Mouse (Mus musculus): ENCODE measurements at regions not wholly inside any gene's neighbourhood (a gene's known extent, or its start where the extent isn't known, plus 50 kb on each side); places are given as distances from the start of the nearest gene placed in this dataset.

GRCm38 (mm10) chr6:51698244-51698643 is 174.5 kb downstream of the Snx10 start:
- TF ChIP-seq CTCF (IDR thresholded peaks at IDR 0.05; ENCODE audit: insufficient read depth, low read depth, low read length) = no peak
- TF ChIP-seq POLR2A (IDR thresholded peaks at IDR 0.05; ENCODE audit: insufficient read depth, low read depth, low read length) = no peak

All from olfactory bulb, adult 2 months (tissue).